Mouse (Mus musculus) embryo, embryonic 11 days (tissue): ENCODE results near the gene Socs2.

Experiments used
- DNase-seq: peaks from one replicate; pipeline ENCODE4 v3.0.0-alpha.2; 2015

The Socs2 gene

DNA sequence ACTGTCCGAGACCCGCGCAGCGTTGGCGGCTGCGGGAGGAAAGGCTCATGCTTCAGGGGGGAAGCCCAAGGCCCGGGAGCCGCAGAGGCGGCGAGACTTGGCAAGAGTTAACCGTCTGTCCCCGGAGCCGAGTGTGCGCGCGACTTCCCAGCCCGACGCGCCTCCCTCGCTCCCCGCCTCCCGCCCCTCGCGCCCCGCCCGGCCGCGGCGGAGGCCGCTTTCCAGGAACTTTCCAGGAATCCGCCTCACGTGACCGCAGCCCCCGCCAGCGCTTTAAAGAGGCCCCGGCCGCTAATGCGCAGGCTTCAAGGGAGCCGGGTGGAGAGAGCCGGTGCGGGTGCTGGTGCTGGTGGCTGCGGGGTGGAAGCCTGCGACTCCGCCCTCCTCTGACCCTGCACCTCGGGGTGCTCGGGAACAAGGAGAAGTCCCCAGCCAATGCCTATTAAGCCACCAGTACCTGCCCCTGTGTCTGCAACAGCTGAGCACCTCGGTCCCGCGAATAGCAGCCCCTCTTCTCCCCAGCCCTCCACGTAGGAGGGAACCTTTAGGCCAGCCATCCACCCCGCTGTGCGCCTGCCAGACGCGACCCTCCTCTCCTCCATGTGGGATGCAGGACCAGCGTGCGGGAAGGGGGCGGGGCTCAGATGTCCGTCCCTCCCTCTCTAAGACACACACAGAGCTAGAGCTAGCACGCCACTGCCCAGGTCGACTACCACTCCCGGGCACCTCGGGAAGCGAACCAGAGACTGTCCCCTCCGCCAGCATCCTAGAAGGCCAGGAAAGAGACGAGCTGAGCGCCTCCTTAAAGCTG, at the start of gene Socs2:
TSS of gene Socs2 (minus strand) at position 496 of the 811 bp plus-strand sequence.
- DNase-seq = peak; percentile 96

DNA sequence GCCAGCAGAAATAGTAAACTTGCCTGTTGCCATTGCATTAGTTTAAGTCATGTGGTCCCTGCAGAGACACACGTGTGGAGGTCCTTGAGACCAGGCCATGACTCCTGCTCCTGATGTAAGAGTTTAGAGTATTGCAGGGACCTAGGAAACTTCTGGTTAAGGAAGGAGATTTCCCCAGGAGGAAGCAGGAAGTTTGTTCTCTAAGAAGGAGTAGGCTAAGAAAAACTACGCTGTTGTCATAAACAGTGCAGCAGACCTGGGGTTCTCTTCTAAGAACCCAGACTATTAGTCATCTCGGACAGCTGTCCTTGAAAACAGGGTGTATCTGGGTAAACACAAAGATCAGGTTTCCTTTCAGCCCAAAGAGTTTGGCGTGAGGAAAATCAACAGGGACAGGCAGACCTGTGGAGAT, 48.5 kb upstream of the Socs2 start:
- no peak for DNase-seq

DNA sequence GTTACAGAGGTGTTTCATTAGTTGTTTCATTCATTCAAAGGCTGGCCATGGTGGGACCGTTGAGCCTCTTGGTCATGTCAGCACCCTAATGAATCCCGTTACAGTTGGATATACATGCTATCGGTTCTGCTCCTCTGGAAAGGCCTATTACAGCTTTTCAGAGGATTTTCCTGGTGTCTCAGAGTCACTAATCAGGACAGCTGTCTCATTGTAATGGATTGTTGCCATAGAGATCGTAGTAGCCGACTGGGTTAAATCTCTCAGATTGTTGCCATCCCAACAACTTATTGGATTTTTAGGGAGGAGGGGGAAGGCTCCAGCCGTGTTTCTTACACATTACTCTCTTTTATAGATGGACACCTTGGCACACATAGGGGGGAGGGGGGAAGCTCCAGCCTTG, 47.5 kb upstream of the Socs2 start:
- no peak for DNase-seq

DNA sequence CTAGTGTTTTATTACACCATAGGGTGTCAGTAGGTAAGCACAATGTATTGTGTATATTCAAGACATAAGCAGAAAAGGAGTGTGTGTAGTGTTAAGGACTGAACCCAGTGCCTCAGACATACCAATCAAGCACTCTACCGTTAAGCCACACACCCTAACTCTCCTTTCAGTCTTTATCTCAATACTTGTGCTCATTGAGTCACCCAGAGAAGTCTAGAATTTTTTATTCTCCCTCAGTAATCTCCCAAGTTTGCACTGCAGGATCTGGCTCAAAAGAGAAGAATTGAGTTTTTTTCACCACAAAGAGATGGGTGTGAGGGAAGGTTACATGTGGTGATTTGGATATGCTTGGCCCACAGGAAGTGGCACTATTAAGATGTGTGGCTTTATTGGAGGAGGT, 45.3 kb upstream of the Socs2 start:
- no peak for DNase-seq

DNA sequence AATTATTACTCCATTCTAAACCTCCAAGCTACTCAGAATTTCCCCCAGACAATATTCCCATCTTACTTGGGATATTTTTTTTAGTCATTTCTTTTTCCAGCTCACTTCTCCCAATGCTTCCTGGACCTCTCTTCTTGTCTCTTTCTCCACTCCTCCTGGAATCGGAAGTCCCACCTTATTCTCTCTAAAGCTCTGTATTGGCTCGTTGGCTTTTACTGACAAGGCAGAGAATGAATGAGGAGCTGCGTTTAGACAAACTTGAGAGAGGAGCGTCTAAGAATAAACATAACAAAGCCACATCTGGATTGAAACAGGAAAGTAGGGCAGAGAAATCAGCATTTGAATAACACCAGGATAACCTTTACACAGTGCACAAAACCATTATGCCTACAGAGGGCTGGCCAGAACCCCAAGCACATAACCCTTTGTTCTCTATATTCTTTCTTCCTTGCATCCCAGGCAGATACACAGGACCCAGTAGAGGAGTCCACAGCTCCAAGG, 44.1 kb upstream of the Socs2 start:
- DNase-seq = no peak

DNA sequence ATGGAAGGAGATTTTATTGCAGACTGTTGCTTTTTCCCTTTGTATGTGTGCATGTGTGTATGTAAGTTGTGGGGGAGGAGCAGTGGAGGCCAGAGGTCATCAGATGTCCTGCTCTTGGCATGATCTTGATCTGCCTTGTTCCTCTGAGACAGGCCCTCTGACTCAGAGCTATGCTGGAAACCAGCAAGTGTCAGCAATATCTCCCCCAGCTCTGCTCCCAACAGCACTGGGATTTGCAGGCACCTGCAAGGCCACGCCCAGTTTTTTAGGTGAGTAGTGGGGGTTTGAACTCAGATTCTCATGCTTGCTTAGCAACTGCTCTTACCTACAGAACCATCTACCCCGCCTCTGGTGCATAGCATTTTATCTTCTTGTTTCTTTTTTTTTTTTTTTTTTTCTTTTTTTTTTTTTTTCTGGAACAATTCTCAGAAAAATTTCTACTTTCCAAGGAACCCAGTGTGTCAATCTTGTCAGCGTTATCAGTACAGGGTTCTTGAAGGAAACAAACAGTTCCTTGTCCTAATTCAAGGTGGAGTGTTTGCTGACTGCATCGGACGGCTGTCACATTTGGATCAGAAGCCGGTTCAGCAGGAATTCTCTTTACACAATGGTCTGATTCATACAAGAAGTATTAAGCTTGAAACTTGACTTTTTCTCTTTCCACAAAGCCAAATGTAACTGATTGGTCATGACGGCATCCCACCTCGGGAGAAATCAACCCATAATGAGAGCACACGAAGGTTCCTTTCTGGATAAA, 41.2 kb upstream of the Socs2 start:
- DNase-seq = no peak

DNA sequence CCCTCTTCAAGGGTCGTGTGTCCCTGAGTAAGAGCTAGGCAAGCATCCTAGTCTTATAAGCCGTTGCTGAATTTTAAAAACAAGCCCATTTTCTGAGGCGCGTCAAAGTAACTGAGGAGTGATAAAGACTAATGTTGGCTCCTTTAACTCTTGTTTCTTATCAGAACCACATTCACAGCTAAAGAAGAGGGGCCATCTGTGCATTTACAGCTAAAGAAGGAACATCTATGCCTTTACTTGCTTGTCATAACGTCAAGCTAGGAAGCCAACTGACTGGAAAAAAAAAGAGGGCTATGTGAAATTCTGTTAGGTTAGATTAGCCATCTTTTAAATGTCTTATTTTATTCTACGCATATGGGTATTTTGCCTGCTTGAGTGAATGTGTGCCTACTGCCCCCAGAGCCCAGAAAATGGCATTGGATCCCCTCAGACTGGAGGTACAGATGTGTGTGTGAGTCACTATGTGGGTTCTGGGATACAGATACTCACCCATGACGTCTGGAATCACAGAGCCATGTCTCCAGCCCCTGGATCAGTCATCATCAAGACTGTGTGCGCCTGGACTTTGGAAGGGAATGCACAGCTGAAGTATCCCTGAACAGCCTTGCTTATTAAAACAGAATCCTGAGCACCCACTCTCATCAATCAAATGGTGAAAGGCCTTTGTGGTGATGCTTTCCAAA, 40.5 kb upstream of the Socs2 start:
- no peak for DNase-seq

DNA sequence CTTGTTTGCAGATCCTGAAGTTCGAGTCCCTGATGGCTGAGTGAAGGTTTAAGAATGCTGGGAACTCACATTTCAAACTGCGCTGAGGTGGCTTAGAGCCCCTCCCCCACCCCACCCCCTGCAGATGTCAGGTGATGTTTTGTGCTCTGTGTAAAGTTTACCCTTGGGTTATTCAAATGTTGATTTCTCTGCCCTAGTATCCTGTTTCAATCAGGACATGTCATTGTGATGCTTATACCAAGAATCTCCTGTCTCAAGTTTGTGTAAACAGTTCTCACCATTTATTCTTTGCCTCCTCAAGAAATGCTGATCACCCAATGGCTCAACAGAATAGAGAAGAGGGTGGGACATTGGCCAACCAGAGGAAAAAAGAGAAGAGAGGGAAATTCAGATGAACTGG, 39.1 kb upstream of the Socs2 start:
- DNase-seq = no peak

DNA sequence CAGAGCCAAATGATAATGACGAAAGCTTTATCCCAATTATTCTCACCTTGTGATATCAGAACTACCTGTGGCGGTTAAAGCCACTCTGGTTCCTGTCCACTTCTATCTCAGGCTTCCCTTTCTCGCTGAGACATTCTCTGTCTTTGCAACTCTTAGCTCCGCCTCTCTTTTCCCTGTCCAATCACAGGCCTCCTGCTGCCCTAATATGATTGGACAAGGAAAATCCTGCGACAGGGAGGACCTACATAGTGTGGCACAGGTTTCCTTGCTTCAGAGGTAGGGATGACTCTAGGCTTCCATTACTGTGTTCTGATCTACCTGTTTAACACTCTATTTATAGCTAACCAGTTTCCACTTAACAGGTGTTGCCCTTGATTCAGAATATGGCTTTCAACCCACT, 36.3 kb upstream of the Socs2 start:
- no peak for DNase-seq

DNA sequence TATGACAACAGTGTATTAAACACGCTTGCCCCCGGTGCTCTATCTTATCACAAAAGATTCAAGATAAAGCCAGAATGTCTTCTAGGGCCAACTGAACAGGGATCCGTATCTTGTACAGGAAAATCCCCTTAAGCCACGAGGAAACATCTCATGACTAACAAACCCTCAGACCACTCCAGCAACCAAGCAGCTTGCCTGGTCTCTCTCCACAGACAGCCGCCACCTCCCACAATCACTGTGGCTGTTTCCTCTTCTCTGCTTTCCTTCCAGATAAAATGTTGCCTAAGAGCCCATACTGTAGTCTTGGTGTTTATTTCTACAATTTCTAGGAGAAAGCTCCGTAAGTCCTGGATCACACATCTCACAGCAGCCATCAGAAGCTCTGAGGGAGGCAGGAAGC, 32.1 kb upstream of the Socs2 start:
- no peak for DNase-seq

DNA sequence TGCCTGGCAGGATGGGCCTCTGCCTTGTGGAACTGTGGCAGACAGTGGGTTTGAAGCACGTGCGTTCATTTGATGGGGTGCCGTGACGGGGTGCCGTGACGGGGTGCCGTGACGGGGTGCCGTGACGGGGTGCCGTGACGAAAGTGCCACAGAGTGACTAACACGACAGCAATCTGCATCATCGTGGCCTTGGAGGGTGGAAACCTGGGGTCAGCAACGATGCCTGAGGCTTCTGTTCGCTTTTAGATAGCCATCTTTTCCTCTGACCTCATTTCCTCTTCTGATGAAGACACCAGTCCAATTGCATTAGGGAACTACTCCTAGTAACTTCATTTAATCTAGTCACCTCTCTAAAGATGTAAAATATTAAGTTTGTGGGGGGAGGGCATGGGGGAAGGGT, 31.0 kb upstream of the Socs2 start:
- no peak for DNase-seq

DNA sequence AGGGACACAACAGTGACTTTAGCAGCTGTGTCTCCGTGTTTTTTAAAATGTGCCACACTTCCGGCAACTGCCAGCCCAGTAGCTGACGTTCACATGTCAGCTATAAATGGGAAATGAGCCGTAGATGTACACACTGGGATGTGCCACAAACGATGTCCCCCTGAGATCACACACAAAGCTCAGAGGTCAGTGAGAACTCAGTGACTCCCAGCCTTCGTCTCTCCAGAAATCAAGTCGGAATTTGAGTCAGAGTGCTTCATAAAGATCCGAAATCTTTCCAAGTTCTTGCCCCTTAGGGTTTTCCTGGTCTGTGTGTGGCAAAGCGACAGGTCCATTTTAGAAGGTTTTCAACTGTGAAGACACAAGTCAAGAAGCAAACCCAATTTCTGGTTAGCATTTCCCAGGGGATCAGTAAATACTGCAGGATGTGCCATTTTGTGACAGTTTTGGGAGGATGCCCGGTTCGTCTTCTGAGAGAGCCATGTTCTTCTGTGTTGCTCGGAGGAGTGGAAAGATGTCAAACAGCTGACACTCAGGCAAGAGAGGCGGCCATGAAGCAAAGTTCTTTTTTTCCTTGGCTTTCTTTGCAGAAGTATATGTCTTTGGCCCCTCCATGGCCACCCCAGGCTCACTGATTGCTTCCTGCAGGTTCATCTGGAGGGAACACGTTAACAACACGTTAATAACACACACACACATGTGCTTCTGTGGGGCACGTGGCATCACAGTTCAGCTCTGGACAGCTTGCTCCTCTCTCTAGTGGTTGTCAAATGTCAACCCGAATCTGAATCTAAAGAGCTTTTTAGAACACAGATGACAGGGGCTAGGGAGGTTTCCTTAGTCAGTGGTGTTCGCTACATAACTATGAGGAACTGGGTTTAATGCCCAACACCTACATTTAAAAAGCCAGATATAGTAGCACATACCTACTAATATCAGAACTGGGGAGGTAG, 28.4 kb upstream of the Socs2 start:
- DNase-seq = no peak

DNA sequence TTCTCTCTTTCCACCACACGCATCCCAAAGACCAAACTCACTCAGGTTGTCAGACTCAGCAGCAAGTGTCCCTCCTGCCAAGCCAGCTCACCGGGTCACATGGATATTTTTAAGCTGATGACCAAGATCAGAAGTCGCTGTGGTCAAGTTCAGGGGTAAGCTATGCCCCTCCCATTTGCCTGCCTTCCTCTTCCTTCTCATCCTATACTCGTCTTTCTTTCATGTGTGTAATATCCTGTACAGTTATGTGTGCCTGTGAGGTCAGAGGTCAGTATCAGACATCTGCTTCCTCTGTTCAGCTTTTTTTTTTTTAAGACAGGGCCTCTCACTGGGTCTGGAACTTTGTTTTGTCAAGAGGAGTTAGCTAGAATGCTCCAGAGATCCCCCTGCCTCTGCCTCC, 25.4 kb upstream of the Socs2 start:
- DNase-seq = no peak

DNA sequence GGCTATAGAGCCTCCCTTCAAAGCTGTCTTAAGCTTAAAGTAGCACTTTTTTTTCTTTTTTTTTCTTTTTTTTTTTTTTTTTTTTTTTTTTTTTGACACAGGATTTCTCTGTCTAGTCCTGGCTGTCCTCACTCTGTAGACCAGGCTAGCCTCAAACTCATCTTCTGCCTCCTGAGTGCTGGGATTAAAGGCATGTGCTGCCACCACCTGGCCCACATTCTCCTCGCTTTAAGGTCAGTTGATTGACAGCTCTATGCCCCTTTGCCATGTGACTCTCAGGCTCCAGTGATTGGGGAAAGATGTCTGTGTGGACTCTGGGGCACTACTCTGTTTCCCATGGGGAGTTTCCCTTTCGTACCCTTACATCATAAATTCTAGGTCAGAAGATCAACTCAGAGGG, 23.6 kb upstream of the Socs2 start:
- peak; percentile 21 for DNase-seq

DNA sequence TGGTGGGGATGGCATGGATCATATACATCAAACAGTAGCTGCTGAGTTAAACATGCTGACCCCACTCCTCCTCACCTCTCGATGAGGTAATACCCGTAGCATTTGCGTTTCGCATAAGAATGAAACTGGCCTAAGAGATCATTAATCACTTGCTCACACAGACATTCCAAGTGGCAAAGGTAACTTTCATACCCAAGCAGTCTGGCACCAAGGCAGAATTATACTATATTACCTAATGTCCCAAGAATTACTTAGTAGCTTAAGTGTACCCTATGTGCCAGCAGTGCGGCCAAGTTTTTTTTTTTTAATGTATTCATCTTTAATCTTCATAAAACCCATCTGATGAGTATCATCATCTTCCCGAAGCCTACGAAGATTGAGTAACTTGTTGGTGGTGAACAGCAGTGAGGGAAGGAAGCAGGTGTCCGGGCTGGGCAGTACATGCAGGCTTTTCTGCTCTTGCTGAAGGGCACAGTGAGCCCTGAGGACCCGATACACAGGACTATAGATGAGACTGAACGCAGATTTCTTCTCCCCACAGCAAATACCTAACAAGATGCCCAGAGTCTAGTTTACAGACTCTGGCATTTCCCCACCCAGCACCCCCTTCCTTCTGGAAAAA, 22.8 kb upstream of the Socs2 start:
- DNase-seq = no peak

DNA sequence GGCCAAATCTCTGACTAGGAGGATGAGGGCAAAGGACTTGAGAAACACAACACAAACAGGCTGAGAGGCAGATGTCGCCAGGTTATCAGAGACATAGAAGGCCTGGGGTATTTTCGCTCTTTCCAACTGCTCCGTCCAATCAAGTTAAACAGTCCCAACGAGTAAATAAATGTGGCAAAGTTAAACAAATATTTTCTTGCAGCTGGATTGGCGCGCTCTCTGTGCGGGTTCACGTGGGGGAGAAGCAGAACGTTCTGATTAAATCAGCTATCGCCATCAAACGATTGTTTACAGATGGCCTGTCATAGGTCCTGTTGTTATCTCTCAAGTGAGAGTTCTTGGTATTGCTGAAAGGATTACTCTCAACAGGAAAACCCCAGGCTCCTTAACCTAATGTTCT, 22.0 kb upstream of the Socs2 start:
- DNase-seq = no peak

DNA sequence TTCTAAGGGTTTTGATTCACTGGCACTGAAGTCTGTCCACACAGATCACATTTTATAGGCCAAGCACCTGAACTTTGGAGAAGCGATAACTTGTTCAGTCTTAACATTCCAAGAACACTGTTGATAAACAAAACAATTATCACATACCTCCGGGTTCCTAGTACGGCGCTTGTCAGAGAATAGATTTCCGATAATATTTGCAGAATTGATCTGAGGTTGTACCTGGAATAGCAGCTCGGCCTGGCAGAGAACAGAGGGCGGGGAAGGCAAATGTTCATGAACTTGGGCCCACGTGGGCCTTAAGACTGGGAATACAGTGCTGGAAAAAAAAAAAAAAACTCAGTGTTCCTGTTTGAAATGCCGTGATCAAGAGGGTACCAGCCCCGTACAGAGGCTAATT, 13.3 kb upstream of the Socs2 start:
- no peak for DNase-seq

DNA sequence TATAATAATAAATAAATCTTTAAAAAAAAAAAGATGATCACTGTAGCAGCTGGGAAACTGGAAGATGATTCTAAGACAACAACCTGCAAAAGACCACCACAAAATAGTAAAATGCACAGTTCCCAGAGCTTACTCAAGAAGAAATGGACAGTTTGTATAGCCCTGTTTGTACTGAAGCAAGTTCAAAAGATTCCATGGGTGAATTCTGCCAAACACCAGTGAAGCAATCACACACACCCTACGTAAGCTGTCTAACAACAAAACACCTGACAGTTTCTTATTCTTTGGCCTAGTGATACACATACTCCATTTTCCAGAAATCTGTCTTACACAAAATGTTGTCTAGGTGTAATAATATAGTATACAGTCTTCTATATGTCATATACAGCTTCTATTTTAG, 12.1 kb upstream of the Socs2 start:
- no peak for DNase-seq

DNA sequence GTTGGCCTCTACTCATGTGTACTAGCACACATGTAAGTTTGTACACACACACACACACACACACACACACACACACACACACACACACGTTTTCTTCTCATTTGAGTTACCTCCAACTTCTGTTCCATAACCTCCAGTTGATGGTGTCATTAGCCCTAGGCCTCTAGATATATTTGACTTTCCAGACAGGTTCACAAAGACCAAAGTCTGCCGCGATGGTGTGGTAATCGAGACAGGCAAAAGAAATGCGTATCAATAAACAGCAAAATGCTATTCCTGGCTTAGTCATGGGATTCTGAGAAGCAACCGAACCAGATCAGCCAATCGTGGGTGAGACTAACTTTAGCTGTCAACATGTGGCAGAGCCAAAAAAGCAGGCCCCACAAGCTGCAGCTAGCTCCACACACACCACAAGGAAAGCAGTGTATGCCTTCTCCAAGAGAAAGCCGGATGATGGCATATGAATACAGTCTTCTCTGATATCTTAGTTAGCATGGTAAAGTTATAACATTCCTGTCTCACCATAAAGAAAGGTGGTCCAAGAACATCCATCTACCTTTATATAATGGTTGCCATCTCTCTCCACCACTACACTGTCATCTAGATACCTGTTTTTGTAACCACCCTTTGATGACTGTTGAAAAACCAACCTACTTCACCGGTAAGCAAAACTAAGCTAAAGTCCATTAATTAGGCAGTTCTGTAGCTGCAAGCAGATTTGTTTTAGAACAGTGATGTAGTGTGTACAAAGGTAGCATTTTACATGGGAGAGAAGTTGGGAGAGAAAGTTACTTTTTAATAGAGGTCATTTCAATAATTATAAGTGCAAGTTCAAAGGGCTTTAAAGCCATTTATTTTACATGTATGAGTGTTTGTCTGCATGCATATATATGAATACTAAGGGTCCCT, 9.5 kb upstream of the Socs2 start:
- DNase-seq = no peak

DNA sequence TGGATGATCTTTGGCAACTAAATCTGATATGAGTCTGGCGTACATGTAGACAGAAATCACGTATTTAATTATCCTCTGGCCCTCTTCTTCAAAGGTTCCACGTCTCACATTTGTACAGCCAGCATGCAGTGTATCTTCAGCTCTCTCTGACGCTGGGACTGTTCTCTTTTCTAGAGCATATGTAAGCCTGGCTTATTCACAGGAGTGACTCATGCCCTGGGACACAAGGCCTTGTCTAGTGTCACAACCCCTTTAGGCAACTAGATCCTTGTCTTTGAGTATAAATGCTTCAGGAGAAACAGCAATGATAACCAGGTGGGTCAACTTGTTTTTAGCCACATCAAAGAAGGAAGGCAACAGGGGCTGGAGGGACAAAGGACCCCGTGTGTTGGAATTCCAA, 5.7 kb upstream of the Socs2 start:
- no peak for DNase-seq

DNA sequence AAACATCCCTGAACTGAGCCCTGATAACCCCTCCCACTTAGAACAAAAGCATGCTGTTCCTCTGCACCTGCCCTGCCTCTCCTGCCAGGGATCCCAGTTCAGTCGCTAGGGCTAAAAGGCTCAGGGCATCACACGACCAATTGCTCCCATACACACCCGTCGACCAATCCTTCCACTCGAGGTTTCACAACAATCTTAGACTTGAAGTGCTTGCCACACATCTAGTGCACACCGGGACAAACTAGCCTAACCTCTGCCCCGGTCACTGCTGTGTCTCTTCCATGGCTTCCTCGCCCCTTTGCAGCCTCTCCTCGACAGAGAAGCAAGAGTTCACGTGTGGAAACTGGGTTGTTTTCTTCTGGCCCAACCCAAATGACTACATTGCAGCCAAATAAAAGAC, 3.3 kb upstream of the Socs2 start:
- DNase-seq = no peak
